Mouse (Mus musculus) hindbrain, embryonic 16.5 days (tissue): ENCODE measurements around the gene Tmprss9. TPM values are rescaled to one million over a fixed set of nuclear protein-coding genes. Genes with fewer than 3 reads are reported as not detected.

ENCODE experiments used
- ATAC-seq: fragments of 200-750 bp; cut with Nextera tagmentation; 2 replicates; pipeline ENCODE4 v1.8.0; 2017; ENCODE audit warnings: moderate TSS enrichment, moderate library complexity
- H3K27ac ChIP-seq: fragments of 300-500 bp; sonication (generic); 2 replicates; pipeline ENCODE4 v1.5.1; 2014; ENCODE audit warnings: low read depth, mild to moderate bottlenecking, control low read depth, low read length, moderate library complexity
- H3K27me3 ChIP-seq: fragments of 300-500 bp; sonication (generic); replicated peaks from 2 replicates; pipeline ENCODE4 v1.6.1; 2014; ENCODE audit warnings: low read length; ENCODE audit not compliant: control insufficient read depth, insufficient read depth
- H3K36me3 ChIP-seq: fragments of 300-500 bp; sonication (generic); 2 replicates; pipeline ENCODE4 v1.6.1; 2014; ENCODE audit warnings: mild to moderate bottlenecking, low read length, moderate library complexity, mixed read lengths; ENCODE audit not compliant: control insufficient read depth, insufficient read depth
- H3K4me1 ChIP-seq: fragments of 300-500 bp; sonication (generic); 2 replicates; pipeline ENCODE4 v1.6.1; 2014; ENCODE audit warnings: low read depth, low read length; ENCODE audit not compliant: control insufficient read depth, insufficient read depth
- H3K4me2 ChIP-seq: fragments of 300-500 bp; sonication (generic); 2 replicates; pipeline ENCODE4 v1.6.1; 2014; ENCODE audit warnings: mild to moderate bottlenecking, low read length, control low read depth, moderate library complexity
- H3K4me3 ChIP-seq: fragments of 300-500 bp; sonication (generic); 2 replicates; pipeline ENCODE4 v1.5.1; 2014; ENCODE audit warnings: mild to moderate bottlenecking, low read length, control low read depth, moderate library complexity
- H3K9ac ChIP-seq: fragments of 300-500 bp; sonication (generic); 2 replicates; pipeline ENCODE4 v1.6.1; 2014; ENCODE audit warnings: low read depth, mild to moderate bottlenecking, control low read depth, low read length, moderate library complexity
- H3K9me3 ChIP-seq: fragments of 300-500 bp; sonication (generic); 2 replicates; pipeline ENCODE4 v1.6.1; 2014; ENCODE audit warnings: mild to moderate bottlenecking, low read length, moderate library complexity; ENCODE audit not compliant: control insufficient read depth
- WGBS: fragments of 180-500 bp; shearing (Covaris S2); extraction: QIAGEN DNeasy Blood & Tissue Kit; methylation state at CpG from one replicate; pipeline ENCODE4 v1.1.7; 2014; 5-methylcytosine and 5-hydroxymethylcytosine counted together
- polyA plus RNA-seq: library from polyadenylated mRNA; unstranded; fragments of >200 nt; fragmentation: Nextera tagmentation; extraction: Ambion mirVana; gene quantifications from 2 replicates; pipeline ENCODE4 v1.2.1, GENCODE M21; 2015

Tmprss9 gene
- polyA plus RNA-seq, 1 experiment from 2014 or later: 0.13 TPM

- H3K9me3 ChIP-seq: no peaks in the 10 kb centered on the region
- H3K9ac ChIP-seq: no peak overlapping the region
- peaks cover 3% of the 10 kb centered on the region; the same call in 1 of the 2 replicates for H3K36me3 ChIP-seq
- H3K4me2 ChIP-seq: no peak overlapping the region
- peaks cover 19% of the 10 kb centered on the region for H3K4me1 ChIP-seq
- H3K27me3 ChIP-seq: no peaks in the 10 kb centered on the region
- ATAC-seq: no peak
- H3K4me3 ChIP-seq: no peak overlapping the region
- 83% methylated on average over 2 of the region's 2 CpGs for WGBS
- no peak overlapping the region for H3K27ac ChIP-seq
These were observed 43.6 kb downstream of the Tmprss9 start for GRCm38 (mm10) chr10:80915260-80915659.

GRCm38 (mm10) chr10:80915736-80916135 is 44.1 kb downstream of the Tmprss9 start:
- Histone ChIP-seq H3K4me3 (no peak overlapping the region), H3K27ac (no peak overlapping the region), H3K9me3 (no peaks in the 10 kb centered on the region), H3K9ac (no peak overlapping the region), H3K4me2 (no peak overlapping the region), H3K36me3 (peaks cover 3% of the 10 kb centered on the region; the same call in 1 of the 2 replicates), H3K4me1 (peaks cover 19% of the 10 kb centered on the region), H3K27me3 (no peaks in the 10 kb centered on the region)
- no peak for ATAC-seq
- 88% methylated on average over 4 of the region's 4 CpGs for WGBS

GRCm38 (mm10) chr10:80917336-80917778 is 45.7 kb downstream of the Tmprss9 start:
- ATAC-seq: peak; percentile 40
- Histone ChIP-seq H3K36me3 (no peaks in the 10 kb centered on the region; the same call in 1 of the 2 replicates), H3K4me1 (peaks cover 19% of the 10 kb centered on the region), H3K9me3 (no peaks in the 10 kb centered on the region), H3K27me3 (no peaks in the 10 kb centered on the region), H3K4me3 (peak overlapping the region; percentile 92), H3K4me2 (peak overlapping the region; percentile 98), H3K9ac (peak overlapping the region; percentile 92), H3K27ac (peak overlapping the region; percentile 84)
- 2% methylated on average over 15 of the region's 15 CpGs for WGBS

- Histone ChIP-seq H3K9ac (peak within 1 kb of the TSS; percentile 92), H3K9me3 (no peaks in the 10 kb centered on the region), H3K4me3 (peak within 1 kb of the TSS; percentile 92), H3K27ac (peak within 1 kb of the TSS; percentile 84), H3K4me1 (peaks cover 19% of the 10 kb centered on the region), H3K4me2 (peak within 1 kb of the TSS; percentile 98), H3K36me3 (no peaks in the 10 kb centered on the region), H3K27me3 (no peaks in the 10 kb centered on the region)
- peak; percentile 83 for ATAC-seq
- under 1% methylated on average over 54 of the region's 61 CpGs for WGBS
These were observed 46.3 kb downstream of the Tmprss9 start, which contains the start of gene Lmnb2 for GRCm38 (mm10) chr10:80917779-80918434. TSS of gene Lmnb2 (minus strand) at chr10:80918245.

GRCm38 (mm10) chr10:80921923-80922322 is 50.3 kb downstream of the Tmprss9 start:
- 3% methylated on average over 16 of the region's 16 CpGs for WGBS
- H3K4me2 ChIP-seq: peak overlapping the region; percentile 41
- H3K4me1 ChIP-seq: peaks cover 11% of the 10 kb centered on the region
- H3K36me3 ChIP-seq: no peaks in the 10 kb centered on the region
- peak overlapping the region; percentile 52 for H3K9ac ChIP-seq
- H3K27me3 ChIP-seq: no peaks in the 10 kb centered on the region
- no peak for ATAC-seq
- H3K9me3 ChIP-seq: no peaks in the 10 kb centered on the region
- peak overlapping the region; percentile 18 for H3K4me3 ChIP-seq
- H3K27ac ChIP-seq: no peak overlapping the region

- Histone ChIP-seq H3K36me3 (no peaks in the 10 kb centered on the region), H3K27me3 (no peaks in the 10 kb centered on the region), H3K9me3 (no peaks in the 10 kb centered on the region), H3K4me3 (no peak overlapping the region), H3K4me2 (no peak overlapping the region), H3K4me1 (peaks cover 12% of the 10 kb centered on the region), H3K27ac (no peak overlapping the region), H3K9ac (no peak overlapping the region)
- 45% methylated on average over 3 of the region's 3 CpGs for WGBS
- ATAC-seq: no peak
These were observed 53.8 kb downstream of the Tmprss9 start for GRCm38 (mm10) chr10:80925472-80925871.

- WGBS: under 1% methylated on average over 45 of the region's 48 CpGs
- Histone ChIP-seq H3K36me3 (no peaks in the 10 kb centered on the region), H3K27ac (peak overlapping the region; percentile 75), H3K9ac (peak overlapping the region; percentile 79), H3K4me2 (peak overlapping the region; percentile 98), H3K27me3 (peaks cover 11% of the 10 kb centered on the region), H3K4me1 (peaks cover 44% of the 10 kb centered on the region), H3K9me3 (no peaks in the 10 kb centered on the region), H3K4me3 (peak overlapping the region; percentile 56)
- ATAC-seq: peak; percentile 45
These were observed 57.1 kb downstream of the Tmprss9 start for GRCm38 (mm10) chr10:80928586-80929298.

- peak within 1 kb of the TSS; percentile 56 for H3K4me3 ChIP-seq
- peak; percentile 90 for ATAC-seq
- peak within 1 kb of the TSS; percentile 98 for H3K4me2 ChIP-seq
- no peaks in the 10 kb centered on the region for H3K9me3 ChIP-seq
- H3K4me1 ChIP-seq: peaks cover 44% of the 10 kb centered on the region
- peak within 1 kb of the TSS; percentile 75 for H3K27ac ChIP-seq
- H3K36me3 ChIP-seq: no peaks in the 10 kb centered on the region
- WGBS: 0% methylated on average over 56 of the region's 56 CpGs
- H3K27me3 ChIP-seq: peaks cover 14% of the 10 kb centered on the region
- H3K9ac ChIP-seq: peak within 1 kb of the TSS; percentile 79
These were observed 57.9 kb downstream of the Tmprss9 start, which contains the start of gene Gadd45b for GRCm38 (mm10) chr10:80929299-80930226. TSS of gene Gadd45b (plus strand) at chr10:80930073.
